Mouse (Mus musculus): ENCODE measurements around the gene Ankrd27.
"Not testable (repeated sequence)": the region's sequence is repeated elsewhere in the genome, so short reads cannot be mapped to it uniquely, and the experiment has no call there.

Gene Ankrd27

GRCm38 (mm10) chr7:35586055-35586905 is at the start of gene Ankrd27:
TSS of gene Ankrd27 (plus strand) at chr7:35586244.
- peak; percentile 91 for DNase-seq

GRCm38 (mm10) chr7:35537562-35537961 is 48.5 kb upstream of the Ankrd27 start, which contains the start of gene Tdrd12:
TSS of gene Tdrd12 (minus strand) at chr7:35537745.
- no peak for DNase-seq

- peak; percentile 63 for DNase-seq
These were observed 40.2 kb upstream of the Ankrd27 start for GRCm38 (mm10) chr7:35545881-35546280.

- peak; percentile 58 for DNase-seq
These were observed 32.1 kb upstream of the Ankrd27 start for GRCm38 (mm10) chr7:35553751-35554604.

GRCm38 (mm10) chr7:35554605-35555175 is 31.4 kb upstream of the Ankrd27 start:
- peak; percentile 52 for DNase-seq

- DNase-seq, result peak; percentile 89
These were observed 30.5 kb upstream of the Ankrd27 start for GRCm38 (mm10) chr7:35555224-35556204.

GRCm38 (mm10) chr7:35556205-35556603 is 29.8 kb upstream of the Ankrd27 start, which contains the start of gene Nudt19:
TSS of gene Nudt19 (minus strand) at chr7:35556304.
- DNase-seq, result no peak

- DNase-seq, result no peak
These were observed 29.1 kb upstream of the Ankrd27 start for GRCm38 (mm10) chr7:35556905-35557304.

GRCm38 (mm10) chr7:35557577-35557976 is 28.5 kb upstream of the Ankrd27 start:
- DNase-seq, result no peak

GRCm38 (mm10) chr7:35558681-35559080 is 27.4 kb upstream of the Ankrd27 start:
- no peak for DNase-seq

- DNase-seq, result no peak
These were observed 26.2 kb upstream of the Ankrd27 start for GRCm38 (mm10) chr7:35559838-35560237.

- DNase-seq, result no peak
These were observed 23.0 kb upstream of the Ankrd27 start for GRCm38 (mm10) chr7:35563071-35563470.

- no peak for DNase-seq
These were observed 21.8 kb upstream of the Ankrd27 start for GRCm38 (mm10) chr7:35564067-35564865.

- DNase-seq, result not testable (repeated sequence)
These were observed 21.2 kb upstream of the Ankrd27 start for GRCm38 (mm10) chr7:35564872-35565271.

GRCm38 (mm10) chr7:35565965-35566364 is 20.1 kb upstream of the Ankrd27 start:
- not testable (repeated sequence) for DNase-seq

- not testable (repeated sequence) for DNase-seq
These were observed 16.3 kb upstream of the Ankrd27 start for GRCm38 (mm10) chr7:35569724-35570123.

GRCm38 (mm10) chr7:35570883-35571282 is 15.2 kb upstream of the Ankrd27 start:
- DNase-seq, result not testable (repeated sequence)

- DNase-seq, result no peak
These were observed 6.2 kb upstream of the Ankrd27 start for GRCm38 (mm10) chr7:35579849-35580248.

GRCm38 (mm10) chr7:35582719-35583118 is 3.3 kb upstream of the Ankrd27 start:
- no peak for DNase-seq

- no peak for DNase-seq
These were observed 2.5 kb upstream of the Ankrd27 start for GRCm38 (mm10) chr7:35583476-35584025.

Measured in right cerebral cortex, postnatal 14 days (tissue).